Mouse (Mus musculus): ENCODE data around the gene Olfr923. TPM values are rescaled to one million over a fixed set of nuclear protein-coding genes. Genes with fewer than 3 reads are reported as not detected.

Gene Olfr923
- not detected in 2 replicates for polyA plus RNA-seq (2012; rRNA removed)
- polyA plus RNA-seq (2014; fragmentation: Nextera tagmentation; extraction: Ambion mirVana), result not detected in 2 replicates

DNA sequence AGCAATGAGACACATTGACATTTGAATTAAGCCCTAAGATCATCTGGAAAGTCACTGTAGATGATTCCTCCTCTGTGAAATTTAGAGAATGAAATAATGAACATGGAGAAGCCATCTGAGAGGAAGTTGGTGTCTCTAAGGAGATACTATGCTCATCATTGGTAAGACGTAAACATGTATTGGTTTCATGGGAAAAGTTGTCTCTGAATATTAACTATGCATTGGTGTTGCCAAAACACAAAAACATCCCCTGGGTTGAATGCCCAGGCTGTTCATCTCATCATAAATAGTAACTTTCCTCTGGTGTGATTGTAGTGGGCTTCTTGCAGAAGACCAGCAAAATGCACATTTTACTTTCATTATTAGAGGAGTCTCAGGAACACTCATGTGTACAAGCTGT, at the start of gene Olfr923:
Gene Olfr923 (plus strand): TSS at position 301 of the 400 bp plus-strand sequence.
- TF ChIP-seq POLR2A (IDR thresholded peaks at IDR 0.05; ENCODE audit: borderline replicate concordance, extremely low read depth, insufficient read depth, insufficient read length), result no peak
- WGBS, result 89% methylated on average over 1 of the region's 1 CpGs
- H3K4me2 ChIP-seq (replicated peaks; ENCODE audit: low read depth, low read length, severe bottlenecking), result no peak within 1 kb of the TSS
- H3K9me3 ChIP-seq (ENCODE audit: control insufficient read depth, low read length), result no peaks in the 10 kb centered on the region
- no peaks in the 10 kb centered on the region for H3K36me3 ChIP-seq (ENCODE audit: control insufficient read depth, insufficient read depth, low read length)
- no peak for DNase-seq (ENCODE audit: low spot score)
- no peaks in the 10 kb centered on the region for H3K4me1 ChIP-seq (ENCODE audit: control insufficient read depth, insufficient read depth, low read length)
- H3K27me3 ChIP-seq (ENCODE audit: control insufficient read depth, insufficient read depth, low read length), result no peaks in the 10 kb centered on the region
- H3K9ac ChIP-seq (ENCODE audit: low read depth, low read length, severe bottlenecking), result no peak within 1 kb of the TSS
- no peak within 1 kb of the TSS for H3K27ac ChIP-seq (replicated peaks; ENCODE audit: low read depth, low read length)
- no peak for ATAC-seq (ENCODE audit: low FRiP score, low read depth)
- no peak within 1 kb of the TSS for H3K4me3 ChIP-seq (replicated peaks; ENCODE audit: low read length)

GRCm38 (mm10) chr9:38792689-38793088, 33.7 kb upstream of the Olfr923 start:
- Histone ChIP-seq H3K36me3 (ENCODE audit: control insufficient read depth, insufficient read depth, low read length) (no peaks in the 10 kb centered on the region), H3K9ac (ENCODE audit: low read depth, low read length, severe bottlenecking) (no peak overlapping the region), H3K9me3 (ENCODE audit: control insufficient read depth, low read length) (no peaks in the 10 kb centered on the region), H3K27me3 (ENCODE audit: control insufficient read depth, insufficient read depth, low read length) (no peaks in the 10 kb centered on the region), H3K4me1 (ENCODE audit: control insufficient read depth, insufficient read depth, low read length) (no peaks in the 10 kb centered on the region), H3K27ac (replicated peaks; ENCODE audit: low read depth, low read length) (no peak overlapping the region), H3K4me2 (replicated peaks; ENCODE audit: low read depth, low read length, severe bottlenecking) (no peak overlapping the region), H3K4me3 (replicated peaks; ENCODE audit: low read length) (no peak overlapping the region)
- 87% methylated on average over 2 of the region's 2 CpGs for WGBS
- no peak for TF ChIP-seq POLR2A (IDR thresholded peaks at IDR 0.05; ENCODE audit: borderline replicate concordance, extremely low read depth, insufficient read depth, insufficient read length)
- ATAC-seq (ENCODE audit: low FRiP score, low read depth) (no peak), DNase-seq (ENCODE audit: low spot score) (no peak)

GRCm38 (mm10) chr9:38805696-38806095, 20.6 kb upstream of the Olfr923 start:
- no peaks in the 10 kb centered on the region for H3K36me3 ChIP-seq (ENCODE audit: control insufficient read depth, insufficient read depth, low read length)
- H3K4me1 ChIP-seq (ENCODE audit: control insufficient read depth, insufficient read depth, low read length), result no peaks in the 10 kb centered on the region
- H3K4me3 ChIP-seq (replicated peaks; ENCODE audit: low read length), result no peak overlapping the region
- H3K9me3 ChIP-seq (ENCODE audit: control insufficient read depth, low read length), result no peaks in the 10 kb centered on the region
- no peak overlapping the region for H3K4me2 ChIP-seq (replicated peaks; ENCODE audit: low read depth, low read length, severe bottlenecking)
- H3K9ac ChIP-seq (ENCODE audit: low read depth, low read length, severe bottlenecking), result no peak overlapping the region
- no peak for TF ChIP-seq POLR2A (IDR thresholded peaks at IDR 0.05; ENCODE audit: borderline replicate concordance, extremely low read depth, insufficient read depth, insufficient read length)
- H3K27ac ChIP-seq (replicated peaks; ENCODE audit: low read depth, low read length), result no peak overlapping the region
- ATAC-seq (ENCODE audit: low FRiP score, low read depth) (no peak), DNase-seq (ENCODE audit: low spot score) (peak; percentile 8)
- H3K27me3 ChIP-seq (ENCODE audit: control insufficient read depth, insufficient read depth, low read length), result no peaks in the 10 kb centered on the region

- TF ChIP-seq POLR2A (IDR thresholded peaks at IDR 0.05; ENCODE audit: borderline replicate concordance, extremely low read depth, insufficient read depth, insufficient read length), result no peak
- 70% methylated on average over 2 of the region's 2 CpGs for WGBS
Observed at GRCm38 (mm10) chr9:38814314-38814713, 12.0 kb upstream of the Olfr923 start, which contains the start of gene Olfr922. Gene Olfr922, plus strand, starts transcription at chr9:38814614.

DNA sequence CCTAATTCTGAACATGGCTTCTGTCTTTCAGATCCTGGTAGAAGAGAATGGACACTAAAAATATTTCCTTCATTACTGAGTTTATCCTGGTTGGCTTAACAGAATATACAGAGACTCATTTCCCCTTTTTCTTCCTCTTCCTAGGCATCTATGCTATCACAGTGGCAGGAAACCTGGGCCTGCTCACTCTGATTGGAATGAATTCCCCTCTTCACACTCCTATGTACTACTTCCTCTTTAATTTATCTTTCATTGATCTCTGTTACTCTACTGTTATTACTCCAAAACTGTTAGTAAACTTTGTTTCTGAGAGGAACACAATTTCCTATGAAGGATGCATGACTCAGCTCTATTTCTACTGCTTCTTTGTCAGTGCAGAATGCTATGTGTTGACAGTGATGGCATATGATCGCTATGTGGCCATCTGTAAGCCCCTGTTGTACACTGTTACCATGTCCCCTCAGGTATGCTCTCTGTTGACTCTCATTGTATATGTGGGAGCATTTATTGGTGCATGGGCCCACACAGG, 10.8 kb upstream of the Olfr923 start:
- H3K4me1 ChIP-seq (ENCODE audit: control insufficient read depth, insufficient read depth, low read length), result no peaks in the 10 kb centered on the region
- no peaks in the 10 kb centered on the region for H3K27me3 ChIP-seq (ENCODE audit: control insufficient read depth, insufficient read depth, low read length)
- no peak overlapping the region for H3K9ac ChIP-seq (ENCODE audit: low read depth, low read length, severe bottlenecking)
- H3K4me3 ChIP-seq (replicated peaks; ENCODE audit: low read length), result no peak overlapping the region
- no peaks in the 10 kb centered on the region for H3K9me3 ChIP-seq (ENCODE audit: control insufficient read depth, low read length)
- no peak overlapping the region for H3K27ac ChIP-seq (replicated peaks; ENCODE audit: low read depth, low read length)
- no peaks in the 10 kb centered on the region for H3K36me3 ChIP-seq (ENCODE audit: control insufficient read depth, insufficient read depth, low read length)
- 89% methylated on average over 1 of the region's 1 CpGs for WGBS
- H3K4me2 ChIP-seq (replicated peaks; ENCODE audit: low read depth, low read length, severe bottlenecking), result no peak overlapping the region
- ATAC-seq (ENCODE audit: low FRiP score, low read depth) (no peak), DNase-seq (ENCODE audit: low spot score) (no peak)
- TF ChIP-seq POLR2A (IDR thresholded peaks at IDR 0.05; ENCODE audit: borderline replicate concordance, extremely low read depth, insufficient read depth, insufficient read length), result no peak

More at GRCm38 (mm10) chr9:38814314-38814713, 12.0 kb upstream of the Olfr923 start, which contains the start of gene Olfr922:
- DNase-seq (ENCODE audit: low spot score) (no peak), ATAC-seq (ENCODE audit: low FRiP score, low read depth) (no peak)
- no peaks in the 10 kb centered on the region for H3K9me3 ChIP-seq (ENCODE audit: control insufficient read depth, low read length)
- H3K4me2 ChIP-seq (replicated peaks; ENCODE audit: low read depth, low read length, severe bottlenecking), result no peak within 1 kb of the TSS
- no peak within 1 kb of the TSS for H3K27ac ChIP-seq (replicated peaks; ENCODE audit: low read depth, low read length)
- no peak within 1 kb of the TSS for H3K4me3 ChIP-seq (replicated peaks; ENCODE audit: low read length)
- no peak within 1 kb of the TSS for H3K9ac ChIP-seq (ENCODE audit: low read depth, low read length, severe bottlenecking)
- no peaks in the 10 kb centered on the region for H3K27me3 ChIP-seq (ENCODE audit: control insufficient read depth, insufficient read depth, low read length)
- H3K36me3 ChIP-seq (ENCODE audit: control insufficient read depth, insufficient read depth, low read length), result no peaks in the 10 kb centered on the region
- no peaks in the 10 kb centered on the region for H3K4me1 ChIP-seq (ENCODE audit: control insufficient read depth, insufficient read depth, low read length)

Measured in limb, embryonic 14.5 days (tissue).